Comparison of ENCODE assay signal across 18 mouse cellular contexts in the genomic region with DNA sequence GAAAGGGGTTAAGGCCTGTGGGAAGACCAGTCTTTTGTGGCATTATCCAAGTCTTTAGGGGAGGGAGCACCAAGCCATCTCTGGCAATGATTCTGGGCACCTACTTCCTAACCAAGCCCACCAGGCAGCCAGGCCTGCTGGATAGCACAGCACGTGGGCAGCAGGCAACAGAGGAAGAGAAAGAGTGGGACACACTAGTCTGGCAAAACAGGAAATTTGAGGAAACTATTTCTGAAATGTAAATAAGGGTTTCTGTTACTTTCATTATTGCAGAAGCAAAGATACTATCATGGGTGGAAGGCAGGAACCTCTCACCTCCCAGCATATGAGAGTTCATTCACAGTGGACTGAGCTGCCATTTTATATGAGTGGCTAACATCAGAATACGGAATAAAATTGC.
A peak's percentile ranks its signal among the peaks of the same experiment; 100 is the strongest.
DNase-seq lines count a peak whose midpoint lies in the region; ATAC-seq and TF ChIP-seq lines count a peak whose summit lies in the region.
"Had no signal": no experiment of that assay in that cellular context is flagged by ENCODE, and none has a peak within 500 bp of the region (broad histone marks: within the 10 kb centered on the region; RNA-seq: fewer than 3 reads in every experiment).

No protein-coding gene starts in this region.

- H3K4me3 ChIP-seq in embryonic facial prominence, embryonic 13.5 days, result no peak overlapping the region
- no peak overlapping the region for H3K4me3 ChIP-seq in embryonic facial prominence, embryonic 10.5 days
- no peak overlapping the region for H3K4me3 ChIP-seq in stomach, embryonic 15.5 days (replicated peaks)
- no peak overlapping the region for H3K4me3 ChIP-seq in stomach, postnatal 0 days (ENCODE audit: low read depth, low read length)
- no peak overlapping the region for H3K4me3 ChIP-seq in hindbrain, embryonic 10.5 days
- H3K4me3 ChIP-seq: midbrain, embryonic 12.5 days; myocyte had no signal

- no peaks in the 10 kb centered on the region for H3K27me3 ChIP-seq in embryonic facial prominence, embryonic 13.5 days
- H3K27me3 ChIP-seq in embryonic facial prominence, embryonic 10.5 days (replicated peaks; ENCODE audit: low read depth, poor library complexity, severe bottlenecking), result no peaks in the 10 kb centered on the region
- H3K27me3 ChIP-seq in stomach, embryonic 15.5 days (replicated peaks), result no peaks in the 10 kb centered on the region
- no peaks in the 10 kb centered on the region for H3K27me3 ChIP-seq in stomach, postnatal 0 days (ENCODE audit: control insufficient read depth, insufficient read depth, low read length)
- no peaks in the 10 kb centered on the region for H3K27me3 ChIP-seq in hindbrain, embryonic 10.5 days (ENCODE audit: insufficient read depth, poor library complexity, severe bottlenecking)
- H3K27me3 ChIP-seq: midbrain, embryonic 12.5 days had no signal

- peaks cover 16% of the 10 kb centered on the region for H3K4me1 ChIP-seq in embryonic facial prominence, embryonic 13.5 days
- peaks cover 9% of the 10 kb centered on the region for H3K4me1 ChIP-seq in embryonic facial prominence, embryonic 10.5 days
- H3K4me1 ChIP-seq in stomach, embryonic 15.5 days, result peaks cover 13% of the 10 kb centered on the region; the same call in 1 of the 2 replicates
- 0 out of 2 replicates have a peak, but pooled peaks cover 3% of the 10 kb centered on the region for H3K4me1 ChIP-seq in stomach, postnatal 0 days (replicated peaks; ENCODE audit: control insufficient read depth, insufficient read depth)
- H3K4me1 ChIP-seq in hindbrain, embryonic 10.5 days (replicated peaks), result peaks cover 11% of the 10 kb centered on the region

- no peak for ATAC-seq in embryonic facial prominence, embryonic 13.5 days (ENCODE audit: insufficient number of reproducible peaks, insufficient read depth, low FRiP score, low TSS enrichment, low read depth)
- no peak for ATAC-seq in stomach, embryonic 15.5 days (ENCODE audit: insufficient read depth, low FRiP score, low read depth)
- ATAC-seq in stomach, postnatal 0 days (ENCODE audit: low FRiP score, low TSS enrichment), result no peak
- peak; percentile 49 for ATAC-seq in inflammation-experienced regulatory T-cells, adult 6 months
- ATAC-seq in erythroblast, adult 5-6 weeks (replicated peaks; ENCODE audit: low FRiP score, poor library complexity, severe bottlenecking), result no peak

- H3K4me2 ChIP-seq in embryonic facial prominence, embryonic 13.5 days, result no peak overlapping the region
- H3K4me2 ChIP-seq in stomach, embryonic 15.5 days, result no peak overlapping the region
- H3K4me2 ChIP-seq in stomach, postnatal 0 days (replicated peaks; ENCODE audit: low read depth), result no peak overlapping the region
- H3K4me2 ChIP-seq: hindbrain, embryonic 14.5 days; midbrain, embryonic 12.5 days had no signal

- H3K27ac ChIP-seq in embryonic facial prominence, embryonic 13.5 days, result 0 out of 2 replicates have a peak overlapping the region, but pooled peaks have one; percentile 12
- no peak overlapping the region for H3K27ac ChIP-seq in embryonic facial prominence, embryonic 10.5 days (replicated peaks)
- peak overlapping the region; percentile 38; the same call in 1 of the 2 replicates for H3K27ac ChIP-seq in stomach, embryonic 15.5 days
- no peak overlapping the region for H3K27ac ChIP-seq in stomach, postnatal 0 days (replicated peaks)
- no peak overlapping the region for H3K27ac ChIP-seq in hindbrain, embryonic 10.5 days
- H3K27ac ChIP-seq: hindbrain, embryonic 14.5 days; midbrain, embryonic 12.5 days had no signal

- no peak for TF ChIP-seq EP300 in stomach, postnatal 0 days (optimal IDR thresholded peaks at IDR 0.05)

- H3K36me3 ChIP-seq in embryonic facial prominence, embryonic 13.5 days, result 0 out of 2 replicates have a peak, but pooled peaks cover 5% of the 10 kb centered on the region
- peaks cover 26% of the 10 kb centered on the region for H3K36me3 ChIP-seq in embryonic facial prominence, embryonic 10.5 days (replicated peaks)
- H3K36me3 ChIP-seq in stomach, embryonic 15.5 days, result 0 out of 2 replicates have a peak, but pooled peaks cover 7% of the 10 kb centered on the region
- H3K36me3 ChIP-seq in stomach, postnatal 0 days (ENCODE audit: control insufficient read depth, insufficient read depth, low read length), result no peaks in the 10 kb centered on the region
- 0 out of 2 replicates have a peak, but pooled peaks cover 7% of the 10 kb centered on the region for H3K36me3 ChIP-seq in hindbrain, embryonic 10.5 days

- DNase-seq in embryonic facial prominence, embryonic 10.5 days (ENCODE audit: low spot score), result no peak
- no peak for DNase-seq in stomach, postnatal 0 days (ENCODE audit: low spot score)
- DNase-seq in hindbrain, embryonic 10.5 days (ENCODE audit: low spot score), result no peak
- no peak for DNase-seq in kidney, postnatal 4 days
- DNase-seq: adrenal gland, adult 8-10 months; cerebellum, postnatal 10 days; heart, postnatal 10 days; kidney, adult 2 months; kidney, postnatal 25 days; lung, postnatal 10 days; retina, postnatal 1 day had no signal

- WGBS in embryonic facial prominence, embryonic 13.5 days, result 47% methylated on average over 2 of the region's 2 CpGs
- 51% methylated on average over 2 of the region's 2 CpGs for WGBS in embryonic facial prominence, embryonic 10.5 days
- 44% methylated on average over 2 of the region's 2 CpGs for WGBS in stomach, embryonic 15.5 days
- 51% methylated on average over 2 of the region's 2 CpGs for WGBS in stomach, postnatal 0 days
- 55% methylated on average over 2 of the region's 2 CpGs for WGBS in hindbrain, embryonic 10.5 days

- no peaks in the 10 kb centered on the region for H3K9me3 ChIP-seq in embryonic facial prominence, embryonic 13.5 days
- H3K9me3 ChIP-seq in embryonic facial prominence, embryonic 10.5 days, result no peaks in the 10 kb centered on the region
- no peaks in the 10 kb centered on the region for H3K9me3 ChIP-seq in stomach, embryonic 15.5 days
- H3K9me3 ChIP-seq in stomach, postnatal 0 days (ENCODE audit: control insufficient read depth, low read length), result no peaks in the 10 kb centered on the region
- H3K9me3 ChIP-seq in hindbrain, embryonic 10.5 days, result no peaks in the 10 kb centered on the region
- H3K9me3 ChIP-seq: midbrain, embryonic 12.5 days had no signal

- no peak overlapping the region for H3K9ac ChIP-seq in embryonic facial prominence, embryonic 13.5 days
- H3K9ac ChIP-seq in stomach, embryonic 15.5 days, result no peak overlapping the region
- no peak overlapping the region for H3K9ac ChIP-seq in stomach, postnatal 0 days (ENCODE audit: low read length)
- H3K9ac ChIP-seq: hindbrain, embryonic 14.5 days; midbrain, embryonic 12.5 days had no signal

- no peak for TF ChIP-seq CTCF in stomach, postnatal 0 days (IDR thresholded peaks at IDR 0.05; ENCODE audit: low read depth)

Comparison
In these comparisons a context has a peak if more than half of its experiments do, and no peak if none do; other contexts are left out.
1. H3K27ac ChIP-seq: peak in embryonic facial prominence, embryonic 13.5 days (single experiment) and stomach, embryonic 15.5 days (single experiment); none in embryonic facial prominence, embryonic 10.5 days (single experiment), stomach, postnatal 0 days (single experiment) and hindbrain, embryonic 10.5 days (single experiment).